Mouse (Mus musculus) bone marrow, adult 2 months (tissue): Measurements from ENCODE around the gene Gm21970. TPM values are rescaled to one million over a fixed set of nuclear protein-coding genes. Genes with fewer than 3 reads are reported as not detected.

ENCODE experiments used
- H3K27ac ChIP-seq: fragments of 200-500 bp; 2 replicates; pipeline ENCODE4 v1.5.1; 2012; ENCODE audit warnings: low read depth, mild to moderate bottlenecking, control low read depth, inconsistent platforms, low read length; ENCODE audit not compliant: control insufficient read depth, poor library complexity, insufficient read depth
- H3K4me1 ChIP-seq: fragments of 200-500 bp; 2 replicates; pipeline ENCODE4 v1.6.1; 2011; ENCODE audit warnings: low read length; ENCODE audit not compliant: control insufficient read depth, insufficient read depth
- H3K4me3 ChIP-seq: fragments of 200-500 bp; replicated peaks from 2 replicates; pipeline ENCODE3; 2011; ENCODE audit warnings: mild to moderate bottlenecking, low read depth, low read length, control low read depth; ENCODE audit not compliant: control insufficient read depth
- CTCF ChIP-seq: fragments of 200-500 bp; IDR thresholded peaks from 2 replicates; pipeline ENCODE4 v1.5.1; 2011; ENCODE audit warnings: low read length, control low read depth; ENCODE audit not compliant: control insufficient read depth, insufficient read depth
- POLR2A ChIP-seq: fragments of 200-500 bp; IDR thresholded peaks from 2 replicates; pipeline ENCODE4 v1.6.1; 2011; ENCODE audit warnings: low read depth, mild to moderate bottlenecking, control low read depth, low read length, borderline replicate concordance; ENCODE audit not compliant: control insufficient read depth
- WGBS: fragments of 180-500 bp; shearing (Covaris S2); methylation state at CpG from one replicate; pipeline ENCODE4 v1.1.7; 2018; 5-methylcytosine and 5-hydroxymethylcytosine counted together
- polyA plus RNA-seq: library from polyadenylated mRNA; stranded (reverse); fragments of >200 nt; gene quantifications from 2 replicates; pipeline ENCODE4 v1.2.4, GENCODE M21; 2011; ENCODE audit warnings: low replicate concordance; ENCODE audit not compliant: missing spikeins, insufficient read depth, insufficient read length

Gm21970 gene
- polyA plus RNA-seq, 1 experiment = not detected

GRCm38 (mm10) chr16:91354599-91354998 is 36.9 kb upstream of the Gm21970 start:
- peak overlapping the region; percentile 27 for H3K4me3 ChIP-seq
- peaks cover 15% of the 10 kb centered on the region for H3K4me1 ChIP-seq
- TF ChIP-seq POLR2A (no peak), CTCF (no peak)
- 13% methylated on average over 4 of the region's 4 CpGs for WGBS
- H3K27ac ChIP-seq = peak overlapping the region; percentile 79

DNA sequence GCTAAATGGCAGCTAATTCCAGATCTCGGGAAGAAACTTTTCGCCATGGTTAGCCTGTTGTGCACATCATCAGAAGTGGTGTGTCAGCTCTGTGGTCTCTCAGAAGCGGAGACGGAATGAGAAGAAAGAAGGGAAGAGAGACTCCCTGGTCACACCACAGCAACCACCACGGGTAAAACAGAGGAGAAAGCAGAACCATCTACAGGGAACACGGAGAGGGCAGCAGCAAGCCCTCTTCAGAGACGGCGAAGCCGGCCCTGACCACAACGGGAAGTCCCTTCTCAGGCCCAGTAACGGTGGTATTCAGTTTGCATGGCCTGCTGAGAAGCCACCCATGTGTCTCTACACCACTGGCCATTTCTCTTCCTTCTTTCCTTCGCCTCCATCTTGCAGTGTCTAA is 36.4 kb upstream of the Gm21970 start:
- 7% methylated on average over 12 of the region's 12 CpGs for WGBS
- H3K27ac ChIP-seq = peak overlapping the region; percentile 79
- no peak overlapping the region for H3K4me3 ChIP-seq
- TF ChIP-seq POLR2A (peak; percentile 48), CTCF (no peak)
- H3K4me1 ChIP-seq = peaks cover 15% of the 10 kb centered on the region

GRCm38 (mm10) chr16:91356760-91357525 is 34.6 kb upstream of the Gm21970 start:
- no peak overlapping the region for H3K27ac ChIP-seq

GRCm38 (mm10) chr16:91357526-91357900 is 34.0 kb upstream of the Gm21970 start:
- Histone ChIP-seq H3K4me1 (peaks cover 14% of the 10 kb centered on the region), H3K27ac (no peak overlapping the region)

More at GRCm38 (mm10) chr16:91356760-91357525, 34.6 kb upstream of the Gm21970 start:
- no peak for TF ChIP-seq CTCF
- no peak for TF ChIP-seq POLR2A
- WGBS = 90% methylated on average over 10 of the region's 10 CpGs
- Histone ChIP-seq H3K4me1 (peaks cover 15% of the 10 kb centered on the region), H3K4me3 (no peak overlapping the region)

GRCm38 (mm10) chr16:91358555-91358954 is 33.0 kb upstream of the Gm21970 start:
- Histone ChIP-seq H3K4me1 (peaks cover 9% of the 10 kb centered on the region), H3K4me3 (no peak overlapping the region), H3K27ac (no peak overlapping the region)
- TF ChIP-seq CTCF (0 out of 2 replicates have a peak, but pooled peaks have one; percentile 32), POLR2A (no peak)
- 37% methylated on average over 8 of the region's 8 CpGs for WGBS

More at GRCm38 (mm10) chr16:91357526-91357900, 34.0 kb upstream of the Gm21970 start:
- no peak overlapping the region for H3K4me3 ChIP-seq
- TF ChIP-seq CTCF (no peak), POLR2A (no peak)
- 78% methylated on average over 10 of the region's 10 CpGs for WGBS

DNA sequence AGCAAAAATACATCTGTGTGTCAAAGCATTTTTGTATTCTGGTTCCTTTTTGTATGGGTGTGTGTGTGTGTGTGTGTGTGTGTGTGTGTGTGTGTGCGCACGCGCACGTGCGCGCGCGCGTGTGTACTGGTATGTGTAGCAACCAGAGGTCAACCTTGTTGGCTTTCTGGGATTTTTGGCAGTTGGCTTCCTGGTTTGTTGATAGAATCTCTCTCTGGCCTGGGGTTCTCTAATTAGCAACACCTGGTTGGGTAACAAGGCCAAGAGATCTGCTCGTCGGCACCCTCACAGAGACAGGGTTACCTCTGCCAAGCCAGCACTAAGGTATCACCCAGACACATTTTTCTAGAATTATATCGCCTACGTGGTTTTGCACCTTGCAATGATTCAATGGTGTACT is 32.0 kb upstream of the Gm21970 start:
- no peak overlapping the region; the same call in 1 of the 2 replicates for H3K27ac ChIP-seq
- no peak for TF ChIP-seq POLR2A
- TF ChIP-seq CTCF = no peak
- 68% methylated on average over 13 of the region's 13 CpGs for WGBS

DNA sequence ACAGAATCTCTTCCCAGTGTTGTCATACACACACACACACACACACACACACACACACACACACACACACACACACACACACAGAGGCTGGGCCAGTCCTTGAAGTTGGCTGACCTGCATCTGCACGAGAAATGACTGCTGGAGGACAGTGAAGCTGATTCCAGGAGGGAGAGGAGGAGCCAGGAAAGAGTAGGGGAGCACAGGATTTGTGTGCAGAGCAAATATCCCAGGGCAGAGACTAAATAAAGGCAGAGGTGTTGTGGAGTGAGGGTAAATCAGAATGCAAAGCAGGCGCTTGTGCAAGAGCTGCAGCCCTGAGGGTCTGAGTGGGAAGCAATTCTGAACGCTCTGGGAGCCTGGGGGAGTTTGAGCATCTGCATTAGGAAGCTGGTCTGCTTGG is 31.4 kb upstream of the Gm21970 start:
- no peak overlapping the region for H3K27ac ChIP-seq
- peaks cover 5% of the 10 kb centered on the region; the same call in 1 of the 2 replicates for H3K4me1 ChIP-seq
- WGBS = 69% methylated on average over 3 of the region's 3 CpGs

More for the DNA sequence above, 32.0 kb upstream of the Gm21970 start:
- H3K4me3 ChIP-seq = no peak overlapping the region
- H3K4me1 ChIP-seq = peaks cover 5% of the 10 kb centered on the region; the same call in 1 of the 2 replicates

GRCm38 (mm10) chr16:91362006-91362405 is 29.5 kb upstream of the Gm21970 start:
- TF ChIP-seq POLR2A (no peak), CTCF (no peak)
- H3K4me1 ChIP-seq = peaks cover 6% of the 10 kb centered on the region
- WGBS = 67% methylated on average over 2 of the region's 2 CpGs
- H3K27ac ChIP-seq = no peak overlapping the region
- no peak overlapping the region for H3K4me3 ChIP-seq

More for the DNA sequence above, 31.4 kb upstream of the Gm21970 start:
- H3K4me3 ChIP-seq = no peak overlapping the region
- TF ChIP-seq POLR2A (no peak), CTCF (no peak)

DNA sequence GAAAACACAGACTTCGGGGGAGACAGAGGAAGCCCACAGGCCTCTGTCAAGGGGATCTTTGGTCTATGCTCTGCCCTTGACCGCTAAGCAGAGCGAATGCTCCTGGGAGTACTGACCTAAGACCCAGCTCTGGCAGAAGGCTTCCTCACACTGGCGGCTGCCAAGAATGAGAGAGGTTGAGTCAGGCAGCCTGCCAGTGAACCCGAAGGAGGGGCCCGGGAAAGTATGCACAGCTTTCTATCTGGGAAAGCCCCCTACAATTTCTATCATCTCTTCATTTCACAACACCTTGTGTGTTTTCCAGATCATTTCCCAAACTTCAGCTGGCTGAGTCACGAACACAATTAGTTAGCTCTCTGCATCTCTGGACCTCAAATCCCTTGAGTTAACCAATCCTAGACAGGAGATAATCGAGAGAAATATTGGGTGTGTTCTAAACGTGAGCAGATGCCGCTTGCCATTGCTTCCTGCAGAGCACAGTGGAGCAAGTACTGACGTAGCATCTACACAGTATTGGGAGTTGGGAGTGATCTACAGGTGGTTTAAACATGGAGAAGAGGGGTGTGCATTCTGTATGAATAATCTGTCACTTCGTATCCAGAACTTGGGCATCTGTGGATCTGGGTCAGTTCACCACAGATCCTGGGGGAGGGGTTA is 28.8 kb upstream of the Gm21970 start:
- no peak overlapping the region for H3K4me3 ChIP-seq
- peaks cover 8% of the 10 kb centered on the region for H3K4me1 ChIP-seq
- H3K27ac ChIP-seq = no peak overlapping the region
- WGBS = 58% methylated on average over 12 of the region's 12 CpGs
- TF ChIP-seq POLR2A (no peak), CTCF (no peak)
